Mouse (Mus musculus): ENCODE measurements at regions not wholly inside any gene's neighbourhood (a gene's known extent, or its start where the extent isn't known, plus 50 kb on each side); places are given as distances from the start of the nearest gene placed in this dataset.

DNA sequence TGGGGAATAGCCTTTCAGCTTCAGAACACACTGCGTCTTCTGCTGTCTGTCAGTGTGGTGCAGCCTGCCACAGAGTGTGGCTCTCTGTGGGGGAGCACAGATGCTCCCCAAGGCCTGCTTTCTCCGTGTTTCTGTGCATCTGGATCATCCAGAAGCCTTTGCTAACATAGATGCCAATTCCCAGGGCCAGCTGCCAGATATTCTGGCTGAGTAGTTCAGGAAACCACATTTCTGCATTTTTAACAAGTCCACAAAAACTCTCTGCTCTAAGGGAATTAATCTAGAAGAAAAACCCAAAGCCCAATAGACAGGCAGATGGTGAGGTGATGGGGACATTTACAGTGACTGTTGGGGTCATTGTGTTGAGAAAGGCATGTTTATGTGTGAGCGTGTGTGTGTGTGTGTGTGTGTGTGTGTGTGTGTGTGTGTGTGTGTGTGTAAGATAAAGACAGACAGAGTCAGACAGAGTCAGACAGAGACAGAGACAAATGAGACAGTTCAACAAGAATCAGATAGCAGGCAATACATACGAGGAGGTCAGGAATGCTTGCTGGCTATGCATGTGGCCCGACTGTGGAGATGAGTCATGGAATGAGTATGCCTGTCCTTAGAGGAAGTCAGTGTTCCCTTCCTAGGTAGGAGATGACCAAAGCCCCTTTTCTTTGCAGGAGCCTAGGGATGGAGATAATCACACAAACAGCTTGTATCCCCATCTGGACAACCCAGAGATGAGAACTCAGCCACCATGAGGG, 176.3 kb upstream of the Spaca1 start:
- intact Hi-C loops (cut with DNase I) = no loop called here

DNA sequence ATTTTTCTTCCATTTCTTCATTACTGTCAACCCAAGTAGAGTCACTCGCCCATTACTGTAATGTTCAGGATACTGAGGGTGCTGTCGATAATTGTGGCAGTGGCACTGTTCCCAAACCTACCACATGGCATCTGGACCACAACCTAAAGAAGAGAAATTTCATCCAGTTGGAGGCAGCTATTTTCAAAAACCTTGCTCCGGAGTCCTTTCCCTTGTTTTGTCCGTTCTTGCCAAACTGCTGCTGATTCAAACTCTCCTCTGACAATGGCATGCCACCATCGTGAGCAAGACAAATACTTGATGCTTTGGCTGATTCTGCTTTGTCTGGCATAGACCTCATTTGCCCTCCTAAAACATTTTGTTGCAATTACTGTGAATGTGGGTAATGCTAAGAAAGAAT, 176.9 kb upstream of the Spaca1 start:
- intact Hi-C loops (cut with DNase I) = no loop called here

DNA sequence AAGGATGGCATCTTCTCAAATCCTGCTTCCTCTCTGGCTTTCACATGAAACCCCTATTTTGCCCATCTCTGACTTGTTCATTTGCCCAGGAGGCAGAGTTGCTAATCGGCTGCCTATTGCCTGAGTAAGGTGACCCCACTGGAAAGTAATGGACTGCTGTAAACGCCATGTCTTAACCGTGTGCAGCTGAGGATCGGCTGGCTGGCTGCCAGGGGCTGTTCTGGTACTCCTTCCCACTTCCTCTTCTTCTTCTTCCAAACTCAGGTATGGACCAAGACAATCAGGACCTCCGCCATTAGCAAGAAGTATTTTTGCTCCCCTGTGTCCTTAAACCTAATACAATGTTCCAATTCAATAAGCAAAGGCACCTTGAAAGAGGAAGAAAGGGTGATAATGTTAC, 177.6 kb upstream of the Spaca1 start:
- intact Hi-C loops (cut with DNase I) = no loop called here

DNA sequence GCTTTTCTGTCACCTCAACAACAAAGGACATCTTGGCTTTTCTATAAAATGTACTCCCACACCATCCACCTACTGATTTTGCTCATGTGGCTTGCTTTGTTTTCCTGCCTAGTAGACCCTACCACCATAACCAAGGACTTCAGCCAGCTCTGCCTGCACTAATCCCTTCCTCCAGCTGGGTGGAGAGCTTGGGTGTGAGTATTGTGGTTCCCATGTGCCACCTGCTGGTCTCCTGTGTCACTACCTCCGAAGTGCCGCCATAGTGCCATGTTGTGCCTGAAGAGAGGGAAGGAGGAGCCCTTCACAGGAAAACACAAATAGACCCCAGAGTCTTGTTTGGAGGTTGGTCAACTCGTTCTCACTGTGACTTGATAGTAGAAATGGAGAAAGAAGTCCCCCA, 181.3 kb upstream of the Spaca1 start:
- intact Hi-C loops (cut with DNase I) = loop anchor here (5.0 to 10.0 kb wide), 3 partner anchors 309 to 834 kb away; partner anchors contain the start of gene Cnr1

DNA sequence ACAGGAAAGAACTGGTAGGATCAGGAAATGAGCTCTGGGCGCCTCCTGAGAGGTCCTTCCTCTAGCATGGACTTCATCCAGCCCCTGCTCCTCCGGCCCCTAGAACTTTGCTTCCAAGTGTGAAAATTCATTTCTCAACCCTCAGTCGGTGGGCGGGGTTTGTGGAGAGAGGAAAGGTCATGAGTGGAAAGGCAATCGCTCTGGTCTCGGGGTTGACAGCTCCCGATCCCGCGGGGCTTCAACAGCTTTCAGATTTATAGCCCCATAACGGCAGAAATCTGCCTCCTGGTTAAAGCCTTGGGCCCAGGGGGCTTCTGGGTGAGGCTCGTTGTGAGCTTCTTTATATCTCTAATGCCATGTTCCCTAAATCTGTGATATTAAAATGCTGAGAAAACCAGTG, 184.2 kb upstream of the Spaca1 start:
- intact Hi-C loops (cut with DNase I) = loop anchor here (5.0 to 10.0 kb wide), 3 partner anchors 312 to 837 kb away; partner anchors contain the start of gene Cnr1

DNA sequence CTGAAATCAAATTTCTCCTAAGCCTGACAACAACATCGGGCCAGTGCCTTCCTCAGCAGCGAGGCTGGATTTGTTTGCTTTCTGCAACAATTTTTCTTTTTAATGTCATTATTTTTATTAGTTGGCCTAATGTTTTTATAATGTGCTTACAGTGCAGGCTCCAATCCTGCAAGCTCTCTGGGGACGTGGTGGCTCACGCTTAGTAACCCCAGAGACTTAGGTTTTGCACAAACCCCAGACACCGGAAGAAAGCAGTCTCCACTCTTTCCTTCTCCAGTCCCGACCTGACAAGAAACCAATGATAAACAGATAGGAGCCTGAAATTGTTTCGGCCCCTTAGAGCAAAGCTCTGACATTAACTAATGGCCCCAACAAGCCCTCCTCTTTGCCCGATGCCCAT, 184.7 kb upstream of the Spaca1 start:
- intact Hi-C loops (cut with DNase I) = loop anchor here (5.0 to 10.0 kb wide), 3 partner anchors 312 to 837 kb away; partner anchors contain the start of gene Cnr1

DNA sequence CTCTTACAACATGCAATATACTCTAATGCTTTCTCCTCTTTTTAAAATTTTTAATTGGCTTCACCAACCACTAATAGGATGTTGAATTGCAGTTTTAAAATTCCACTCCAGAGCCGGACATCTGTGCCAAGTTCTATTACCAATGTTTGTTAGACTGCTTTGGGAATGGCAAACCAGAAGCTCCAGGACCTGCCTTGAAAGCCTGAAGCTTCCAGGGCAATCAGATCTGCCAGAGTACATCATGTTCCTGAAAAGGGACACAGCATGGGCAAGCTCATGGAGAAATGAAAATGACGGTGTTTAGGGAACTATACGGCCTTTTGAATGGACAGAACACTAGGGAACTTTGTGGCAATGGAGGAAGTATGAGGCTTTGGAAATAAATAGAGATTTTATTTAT, 187.8 kb upstream of the Spaca1 start:
- intact Hi-C loops (cut with DNase I) = loop anchor here (10.0 kb wide), 1 partner anchor 683 kb away; no protein-coding TSS in a partner anchor

DNA sequence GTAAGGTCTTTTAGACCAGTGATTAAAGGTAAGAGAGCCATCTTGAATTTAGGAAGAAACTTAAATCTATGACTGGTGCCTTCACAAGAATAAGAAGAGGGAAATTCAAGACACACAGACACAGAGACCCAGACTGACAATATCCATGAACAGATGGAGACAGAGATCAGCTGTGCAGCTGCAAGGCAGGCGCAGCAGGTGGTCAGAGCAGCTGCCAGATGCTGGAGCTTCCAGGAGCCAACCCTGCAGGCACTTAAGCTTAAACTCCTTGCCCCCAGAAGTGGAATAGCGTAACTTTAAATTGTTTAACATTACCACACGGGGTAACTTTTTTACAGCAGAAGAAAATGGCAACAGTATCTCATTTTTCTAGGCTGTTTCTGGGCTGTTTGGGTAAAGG, 189.6 kb upstream of the Spaca1 start:
- intact Hi-C loops (cut with DNase I) = loop anchor here (10.0 kb wide), 1 partner anchor 685 kb away; no protein-coding TSS in a partner anchor

DNA sequence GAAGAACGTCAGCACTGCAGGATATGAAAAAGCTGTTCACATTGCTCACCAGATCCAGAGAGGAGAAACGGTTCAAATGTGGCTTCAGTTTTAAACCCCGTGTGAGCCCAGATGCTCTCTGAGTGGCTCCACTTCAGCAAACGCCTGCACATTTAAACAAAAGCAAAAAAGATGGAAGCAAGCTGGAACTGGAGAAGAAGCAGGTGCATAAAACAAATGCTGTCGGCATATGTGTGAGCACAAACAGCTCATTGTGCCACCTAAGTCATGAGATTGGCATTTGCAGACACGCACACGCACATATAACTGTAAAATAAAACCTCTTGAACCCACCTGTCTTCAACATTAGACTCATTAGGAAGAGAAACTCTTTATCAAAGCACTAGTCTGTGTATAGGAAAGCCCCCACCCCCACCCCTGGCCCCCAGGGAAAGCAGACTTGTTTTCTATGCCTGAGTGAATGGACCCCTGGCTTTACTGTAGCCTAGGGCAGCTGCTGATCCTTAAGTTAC, 191.1 kb upstream of the Spaca1 start:
- intact Hi-C loops (cut with DNase I) = no loop called here

DNA sequence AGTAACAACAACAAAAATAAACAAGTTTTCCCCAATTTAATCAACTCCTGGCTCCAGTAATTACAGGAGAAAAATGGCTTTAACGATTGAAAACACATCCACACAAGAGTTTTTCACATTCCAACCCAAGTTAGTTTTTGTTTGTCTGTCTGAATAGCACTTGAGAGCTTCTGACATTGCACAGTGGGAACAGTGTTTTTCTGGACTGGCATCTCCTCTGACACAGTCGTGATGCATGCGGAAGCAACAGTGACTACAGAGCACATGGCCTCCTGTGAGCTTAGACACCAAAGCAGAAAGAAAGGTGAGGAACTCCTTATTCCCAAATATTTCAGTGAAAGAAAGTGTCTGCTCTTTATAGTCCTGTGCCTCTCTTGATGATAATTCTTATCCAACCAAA, 191.7 kb upstream of the Spaca1 start:
- intact Hi-C loops (cut with DNase I) = no loop called here

DNA sequence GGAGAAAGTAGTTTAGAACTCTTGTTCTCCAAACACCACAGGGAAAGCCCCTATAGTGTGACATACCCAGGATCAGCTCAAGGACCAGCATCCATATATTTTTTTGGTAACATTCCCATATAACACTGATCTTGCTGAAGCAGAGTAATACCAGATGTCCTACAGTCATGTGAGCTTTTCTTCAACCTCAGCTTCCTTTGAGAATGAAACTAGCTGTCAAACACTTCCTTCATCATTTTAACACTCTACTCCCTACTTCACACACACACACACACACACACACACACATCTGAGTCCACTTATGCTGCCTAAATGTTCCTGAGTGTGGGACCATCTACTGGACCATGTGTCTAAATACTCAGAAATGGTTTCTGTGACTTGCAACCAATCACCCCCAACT, 209.5 kb upstream of the Spaca1 start:
- intact Hi-C loops (cut with DNase I) = no loop called here

DNA sequence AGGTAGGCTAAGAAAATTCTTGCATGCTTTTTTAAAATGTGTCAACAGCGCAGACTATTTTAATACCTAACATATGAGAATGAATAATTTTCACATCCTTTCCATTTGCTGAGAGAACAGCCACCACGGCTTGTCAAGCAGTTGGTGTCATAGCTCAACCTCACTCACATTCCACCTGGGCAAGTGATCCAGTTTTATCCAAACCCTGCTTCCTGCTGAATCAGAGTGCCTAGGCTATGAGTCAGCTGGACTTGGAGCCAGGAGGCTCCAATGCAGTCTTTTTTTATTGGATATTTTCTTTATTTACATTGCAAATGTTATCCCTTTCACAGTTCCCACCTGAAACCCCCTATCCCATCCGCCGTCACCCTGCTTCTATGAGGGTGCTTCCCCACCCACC, 210.5 kb upstream of the Spaca1 start:
- intact Hi-C loops (cut with DNase I) = no loop called here

DNA sequence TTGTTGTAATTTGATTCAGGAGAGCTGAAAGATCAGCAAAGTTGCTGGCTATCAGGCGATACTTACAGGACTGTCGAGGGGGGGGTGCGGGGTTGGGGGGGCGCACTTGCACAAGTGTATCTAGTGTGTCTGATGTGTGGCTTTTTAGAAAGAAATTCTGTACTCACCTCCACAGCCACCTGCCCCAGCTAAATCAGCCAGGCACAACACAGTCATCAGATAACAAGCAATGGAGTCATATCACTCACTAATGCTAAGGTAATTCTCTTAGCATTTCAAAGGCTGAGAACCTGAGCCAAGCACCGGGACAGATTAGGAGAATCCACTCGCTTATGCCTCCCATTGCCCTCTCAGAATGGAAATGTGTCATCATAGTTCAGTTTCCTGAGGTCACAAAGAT, 211.8 kb upstream of the Spaca1 start:
- intact Hi-C loops (cut with DNase I) = no loop called here

DNA sequence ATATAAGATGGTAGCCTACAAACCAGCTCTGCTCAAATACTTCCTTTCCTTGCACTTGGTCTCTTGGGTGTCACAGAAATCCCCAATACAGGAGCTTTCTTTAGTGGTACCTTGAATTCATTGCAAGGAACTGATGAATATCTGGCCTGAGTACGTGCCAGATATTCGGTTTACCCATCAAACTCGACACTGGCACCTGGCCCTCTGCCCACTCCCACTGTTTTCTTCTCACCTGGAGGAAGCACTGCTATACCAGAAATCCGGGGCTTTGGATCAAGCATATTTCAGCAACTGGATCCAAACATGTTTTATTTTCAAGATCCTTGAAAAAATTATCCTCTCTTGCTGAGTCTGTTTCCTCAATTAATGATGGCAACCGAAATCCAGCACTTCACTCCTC, 214.4 kb upstream of the Spaca1 start:
- intact Hi-C loops (cut with DNase I) = no loop called here

DNA sequence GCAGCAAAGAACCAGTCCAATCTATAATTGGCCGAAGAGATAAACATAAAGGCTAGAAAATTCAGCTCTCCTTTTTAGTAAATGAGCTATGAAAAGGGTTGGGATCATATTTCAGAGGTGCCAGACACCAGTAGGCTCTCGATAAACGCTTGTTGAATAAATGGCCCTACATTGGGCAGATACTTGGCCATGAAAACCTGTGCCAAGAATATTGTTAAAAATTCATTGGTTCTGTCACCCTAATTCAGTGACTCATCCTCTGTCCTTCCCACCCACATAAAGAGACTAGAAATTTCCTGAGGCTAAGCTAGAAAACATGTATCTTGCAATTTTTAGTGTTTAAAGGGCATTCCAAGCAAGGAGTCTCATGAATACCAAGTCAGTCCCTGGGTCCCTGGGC, 224.3 kb upstream of the Spaca1 start:
- intact Hi-C loops (cut with DNase I) = no loop called here

DNA sequence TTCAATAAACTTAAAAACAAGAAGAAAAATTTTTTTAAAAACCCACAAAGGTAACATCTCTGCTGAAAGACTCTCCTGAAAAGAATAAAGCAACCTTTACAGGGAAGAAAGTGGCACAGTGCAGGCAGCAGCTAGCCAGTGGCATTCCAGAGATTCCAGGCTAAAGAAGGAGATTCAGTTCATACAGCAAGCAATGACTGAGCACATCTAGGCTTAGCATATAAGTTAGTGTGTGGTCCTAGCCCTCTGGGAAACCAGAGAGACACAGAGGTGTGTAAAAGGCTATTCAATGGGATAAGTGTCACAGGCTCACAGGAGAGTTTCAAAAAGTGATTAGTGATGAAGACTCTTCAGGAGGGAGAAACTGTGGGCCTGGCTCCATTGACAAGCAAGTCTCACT, 225.4 kb upstream of the Spaca1 start:
- intact Hi-C loops (cut with DNase I) = no loop called here

DNA sequence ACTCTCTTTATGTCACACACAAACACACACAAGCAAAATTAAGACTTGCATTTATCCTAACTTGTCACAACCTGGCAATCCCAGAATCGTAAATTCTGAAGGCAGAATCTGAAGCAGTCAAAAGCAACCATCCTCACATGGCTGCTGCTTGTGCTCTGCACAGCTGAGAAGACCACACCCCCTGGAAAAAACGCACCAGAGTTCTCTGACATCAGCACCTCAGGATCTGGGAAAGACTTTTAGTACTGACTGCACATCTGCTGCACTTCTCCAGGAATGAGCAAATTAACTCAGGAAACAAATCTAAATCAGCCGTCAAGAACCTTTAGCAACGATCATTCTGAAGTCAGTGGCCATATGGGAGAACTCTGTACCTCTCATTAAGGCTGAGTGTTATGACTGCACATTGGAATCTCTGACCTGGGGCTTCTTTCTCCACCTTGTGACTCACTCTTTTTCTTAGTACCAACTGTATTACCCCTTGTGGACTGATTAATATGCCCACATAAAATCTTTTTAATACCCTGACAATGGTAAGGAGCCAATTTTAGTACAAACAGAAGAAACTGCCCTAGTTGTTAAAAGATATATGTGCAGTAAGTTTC, 248.1 kb upstream of the Akirin2 start:
- intact Hi-C loops (cut with DNase I) = no loop called here

DNA sequence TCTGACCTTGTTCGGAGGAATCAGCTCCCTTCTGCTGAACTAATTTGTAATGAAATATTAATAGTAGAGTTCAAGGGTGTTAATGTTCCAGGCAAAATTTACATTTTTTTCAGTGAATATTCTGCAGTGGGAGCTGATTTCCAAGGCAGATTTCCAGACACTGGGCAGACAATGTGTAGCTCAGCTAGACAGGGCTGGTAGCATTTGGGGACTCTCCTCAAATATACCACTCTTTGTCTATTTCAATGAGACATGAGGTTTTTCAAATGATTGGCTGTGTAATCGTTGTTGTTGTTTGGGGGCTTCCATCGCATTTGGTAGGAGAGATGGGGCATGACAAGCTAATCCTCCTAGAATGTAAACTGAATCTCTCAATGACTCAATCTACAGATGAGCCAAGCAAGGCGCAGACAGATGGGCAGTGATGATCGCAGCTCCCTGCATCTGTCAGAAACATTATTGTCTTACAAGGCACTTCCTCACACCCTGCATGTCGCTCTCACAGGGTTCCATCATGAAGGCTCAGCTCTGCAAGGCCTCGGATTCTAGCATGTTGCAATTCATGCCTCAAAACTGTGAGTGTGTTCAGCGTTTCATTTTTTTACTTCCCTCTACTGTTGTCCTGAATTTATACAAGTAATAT, 241.7 kb upstream of the Akirin2 start:
- intact Hi-C loops (cut with DNase I) = no loop called here

DNA sequence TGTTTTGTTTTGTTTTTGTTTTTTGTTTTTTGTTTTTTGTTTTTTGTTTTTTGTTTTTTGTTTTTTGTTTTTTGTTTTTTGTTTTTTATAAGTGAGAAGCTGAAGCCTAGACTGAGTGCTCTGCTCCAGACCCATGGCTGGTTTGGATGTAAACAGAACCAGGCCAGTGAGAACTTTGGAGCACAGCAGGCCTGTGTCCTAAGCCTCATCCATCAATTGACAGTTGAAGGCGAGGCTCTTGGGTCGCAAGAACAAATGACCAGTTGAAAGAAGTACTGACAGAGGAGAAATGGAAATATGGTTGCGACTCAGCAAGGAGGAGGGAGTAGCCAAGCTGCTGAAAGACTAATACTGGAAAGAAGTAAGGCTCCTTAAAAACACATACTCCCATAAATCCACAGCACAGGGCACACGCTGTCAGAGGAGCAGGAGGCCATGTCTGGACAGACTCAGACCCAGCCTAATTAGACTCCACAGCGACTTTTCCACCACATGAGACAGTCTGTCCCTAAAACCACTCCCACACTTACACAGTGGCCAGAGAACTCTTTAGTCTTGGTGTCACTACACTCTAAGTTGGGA, 240.6 kb upstream of the Akirin2 start:
- intact Hi-C loops (cut with DNase I) = no loop called here

DNA sequence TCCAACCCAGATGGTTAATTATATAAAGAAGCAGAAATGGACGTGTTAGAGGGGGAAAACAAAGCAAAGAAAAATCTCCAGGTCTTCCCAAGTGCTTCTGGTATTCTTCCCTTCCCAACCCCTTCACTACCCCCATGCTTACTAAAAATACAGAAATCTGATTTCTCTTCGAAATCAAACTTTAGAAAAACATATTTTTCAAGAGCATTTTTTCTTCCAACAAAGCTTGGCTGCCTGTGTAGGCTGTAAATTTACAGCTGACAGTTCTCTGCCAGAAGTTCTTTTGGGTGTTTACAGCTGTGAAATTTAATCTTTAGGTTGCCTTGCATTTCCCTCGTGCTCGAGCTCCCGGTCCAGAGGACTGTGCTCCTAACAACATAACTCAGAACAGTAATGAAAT, 234.9 kb upstream of the Akirin2 start:
- intact Hi-C loops (cut with DNase I) = no loop called here

DNA sequence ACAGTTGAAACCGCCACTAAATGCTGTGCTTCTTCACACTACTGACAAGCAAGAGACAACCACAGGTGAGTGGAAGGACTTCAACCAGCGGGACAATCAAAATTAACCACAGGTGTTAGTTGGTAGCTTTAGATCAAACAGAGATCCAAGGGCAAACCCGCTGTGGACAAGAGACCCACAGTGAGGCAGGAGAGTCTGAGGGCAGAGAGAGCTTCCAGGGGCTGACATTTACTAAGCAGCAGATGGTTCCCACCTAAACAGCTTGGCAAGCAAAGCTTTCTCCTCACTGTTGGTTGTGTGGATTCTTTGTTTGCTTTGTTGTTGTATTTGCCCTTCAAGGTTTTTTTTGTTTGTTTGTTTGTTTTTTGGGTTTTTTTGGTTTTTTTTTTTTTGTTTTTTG, 227.9 kb upstream of the Akirin2 start:
- intact Hi-C loops (cut with DNase I) = no loop called here
